11 mouse cellular contexts compared by ENCODE assay signal in the genomic region with DNA sequence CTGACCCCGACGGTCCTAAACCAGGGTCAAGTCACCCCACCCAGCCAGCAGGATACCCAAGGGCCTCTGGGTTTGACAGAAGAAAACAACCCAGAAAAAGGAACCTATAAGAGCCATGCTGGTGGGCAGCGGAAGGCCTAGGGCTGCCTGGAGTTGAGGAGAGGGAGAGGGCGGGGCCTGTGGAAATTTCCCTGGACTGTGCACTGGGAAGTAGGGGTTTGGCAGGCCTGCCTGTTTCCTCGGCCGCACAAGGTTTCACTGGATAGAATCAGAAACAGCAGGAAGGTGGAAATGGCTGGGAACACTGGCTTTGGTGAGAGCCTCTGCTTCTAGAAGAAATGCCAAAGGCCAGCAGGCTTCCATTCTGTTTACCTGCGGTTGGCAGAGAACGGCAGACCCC. TPM values are rescaled to one million over a fixed set of nuclear protein-coding genes. Genes with fewer than 3 reads are reported as not detected.
A peak's percentile ranks its signal among the peaks of the same experiment; 100 is the strongest.
DNase-seq lines count a peak whose midpoint lies in the region.
"Had no signal": no experiment of that assay in that cellular context is flagged by ENCODE, and none has a peak within 500 bp of the region (broad histone marks: within the 10 kb centered on the region; RNA-seq: fewer than 3 reads in every experiment).

No protein-coding gene starts in this region.

- intact Hi-C loops in heart, postnatal 10 days (cut with DNase I): loop anchor here (1.0 to 5.0 kb wide), 3 partner anchors 91 to 291 kb away; no protein-coding TSS in a partner anchor

- peak; percentile 47 for DNase-seq in adrenal gland, adult 2 months
- DNase-seq in adrenal gland, postnatal 4 days (ENCODE audit: low spot score in 2 of 2): no peak
- peak; percentile 85 for DNase-seq in MN1 (ENCODE audit: low spot score)
- DNase-seq in heart, postnatal 10 days: peak; percentile 38 to 46
- DNase-seq in kidney, postnatal 14 days: peak; percentile 67
- DNase-seq in layer of hippocampus, postnatal 25 days (ENCODE audit: extremely low spot score in 1 of 2, low spot score in 1 of 2): no peak
- no peak for DNase-seq in yolk sac, embryonic 10.5 days (ENCODE audit: low spot score)
- no peak for DNase-seq in retina, postnatal 1 day
- DNase-seq: lung, embryonic 14.5 days; right cerebral cortex, postnatal 4 days; thymus, adult 18-20 months had no signal

RNA-seq across cellular contexts. Expression of gene Zdhhc7, which starts 28.5 kb away (rescaled TPM):
- 10 to 100 TPM; 41.2 to 55.9 TPM for total RNA-seq in adrenal gland, adult 2 months (2021)
- polyA plus RNA-seq in adrenal gland, adult 2 months (2012; rRNA removed): 104 and 124 TPM in 2 replicates
- total RNA-seq in adrenal gland, postnatal 4 days (2021): 10 to 100 TPM; 46.4 to 48.9 TPM
- total RNA-seq in heart, postnatal 10 days (2021): 10 to 100 TPM; 38.0 to 43.6 TPM
- total RNA-seq in layer of hippocampus, postnatal 25 days (2021): 10 to 100 TPM; 36.5 to 40.0 TPM

RNA-seq across cellular contexts. Expression of gene 6430548M08Rik, which starts 41.1 kb away (rescaled TPM):
- total RNA-seq in adrenal gland, adult 2 months (2021): 100 to 1,000 TPM in 1 of 2 experiments, 10 to 100 TPM in 1; 98.5 to 118 TPM
- polyA plus RNA-seq in adrenal gland, adult 2 months (2012; rRNA removed): 107 and 149 TPM in 2 replicates
- total RNA-seq in adrenal gland, postnatal 4 days (2021): 10 to 100 TPM; 52.7 to 59.3 TPM
- total RNA-seq in heart, postnatal 10 days (2021): 10 to 100 TPM; 18.7 to 20.1 TPM
- 100 to 1,000 TPM; 151 to 168 TPM for total RNA-seq in layer of hippocampus, postnatal 25 days (2021)

Comparison
In these comparisons a context has a peak if more than half of its experiments do, and no peak if none do; other contexts are left out.
1. DNase-seq: peak in adrenal gland, adult 2 months (single experiment), MN1 (single experiment), heart, postnatal 10 days (2 of 2) and kidney, postnatal 14 days (single experiment); none in adrenal gland, postnatal 4 days (0 of 2), layer of hippocampus, postnatal 25 days (0 of 2), yolk sac, embryonic 10.5 days (single experiment) and retina, postnatal 1 day (single experiment).